Mouse (Mus musculus): ENCODE measurements around the gene Tmem131l. TPM values are rescaled to one million over a fixed set of nuclear protein-coding genes. Genes with fewer than 3 reads are reported as not detected.

Tmem131l gene
- polyA plus RNA-seq, 1 experiment from 2014 or later, result 74.9 TPM

GRCm38 (mm10) chr3:84041739-84042138 is 1.8 kb upstream of the Tmem131l start:
- Histone ChIP-seq H3K9ac (no peak overlapping the region), H3K27ac (no peak overlapping the region), H3K27me3 (no peaks in the 10 kb centered on the region), H3K4me1 (peaks cover 15% of the 10 kb centered on the region), H3K36me3 (0 out of 2 replicates have a peak, but pooled peaks cover 2% of the 10 kb centered on the region), H3K4me2 (replicated peaks) (no peak overlapping the region), H3K9me3 (no peaks in the 10 kb centered on the region), H3K4me3 (no peak overlapping the region)
- no peak for ATAC-seq (ENCODE audit: insufficient number of reproducible peaks, insufficient read depth, low FRiP score, low TSS enrichment)
- 86% methylated on average over 8 of the region's 8 CpGs for WGBS

- H3K4me3 ChIP-seq, result peak overlapping the region; percentile 93
- peak overlapping the region; percentile 86 for H3K4me2 ChIP-seq (replicated peaks)
- H3K4me1 ChIP-seq, result peaks cover 15% of the 10 kb centered on the region
- 4% methylated on average over 23 of the region's 23 CpGs for WGBS
- 0 out of 2 replicates have a peak, but pooled peaks cover 4% of the 10 kb centered on the region for H3K36me3 ChIP-seq
- peak overlapping the region; percentile 94 for H3K27ac ChIP-seq
- no peaks in the 10 kb centered on the region for H3K9me3 ChIP-seq
- peak; percentile 62 for ATAC-seq (ENCODE audit: insufficient number of reproducible peaks, insufficient read depth, low FRiP score, low TSS enrichment)
- H3K27me3 ChIP-seq, result no peaks in the 10 kb centered on the region
- H3K9ac ChIP-seq, result peak overlapping the region; percentile 94
Observed at GRCm38 (mm10) chr3:84040476-84041082, 604 bp upstream of the Tmem131l start.

GRCm38 (mm10) chr3:84038981-84039645 is 862 bp downstream of the Tmem131l start:
- WGBS, result under 1% methylated on average over 42 of the region's 42 CpGs

GRCm38 (mm10) chr3:84038126-84038525 is 1.8 kb downstream of the Tmem131l start:
- no peaks in the 10 kb centered on the region for H3K27me3 ChIP-seq
- ATAC-seq (ENCODE audit: insufficient number of reproducible peaks, insufficient read depth, low FRiP score, low TSS enrichment), result no peak
- H3K36me3 ChIP-seq, result 0 out of 2 replicates have a peak, but pooled peaks cover 12% of the 10 kb centered on the region
- 37% methylated on average over 1 of the region's 1 CpGs for WGBS
- H3K4me3 ChIP-seq, result peak overlapping the region; percentile 93
- peak overlapping the region; percentile 94; the same call in 1 of the 2 replicates for H3K9ac ChIP-seq
- H3K9me3 ChIP-seq, result no peaks in the 10 kb centered on the region
- H3K4me2 ChIP-seq (replicated peaks), result peak overlapping the region; percentile 86
- no peak overlapping the region for H3K27ac ChIP-seq
- peaks cover 31% of the 10 kb centered on the region for H3K4me1 ChIP-seq

More at GRCm38 (mm10) chr3:84038981-84039645, 862 bp downstream of the Tmem131l start:
- Histone ChIP-seq H3K9ac (peak overlapping the region; percentile 94), H3K4me2 (replicated peaks) (peak overlapping the region; percentile 86), H3K27ac (peak overlapping the region; percentile 94), H3K36me3 (0 out of 2 replicates have a peak, but pooled peaks cover 4% of the 10 kb centered on the region), H3K9me3 (no peaks in the 10 kb centered on the region), H3K27me3 (no peaks in the 10 kb centered on the region), H3K4me3 (peak overlapping the region; percentile 93), H3K4me1 (peaks cover 22% of the 10 kb centered on the region)
- peak; percentile 29; the same call in 1 of the 2 replicates for ATAC-seq (ENCODE audit: insufficient number of reproducible peaks, insufficient read depth, low FRiP score, low TSS enrichment)

- no peak for ATAC-seq (ENCODE audit: insufficient number of reproducible peaks, insufficient read depth, low FRiP score, low TSS enrichment)
- 88% methylated on average over 3 of the region's 3 CpGs for WGBS
- 0 out of 2 replicates have a peak, but pooled peaks cover 13% of the 10 kb centered on the region for H3K36me3 ChIP-seq
- H3K27me3 ChIP-seq, result no peaks in the 10 kb centered on the region
- peaks cover 32% of the 10 kb centered on the region for H3K4me1 ChIP-seq
- no peaks in the 10 kb centered on the region for H3K9me3 ChIP-seq
- H3K4me3 ChIP-seq, result 0 out of 2 replicates have a peak overlapping the region, but pooled peaks have one; percentile 93
- H3K9ac ChIP-seq, result no peak overlapping the region
- peak overlapping the region; percentile 86 for H3K4me2 ChIP-seq (replicated peaks)
- no peak overlapping the region for H3K27ac ChIP-seq
Observed at GRCm38 (mm10) chr3:84037536-84037935, 2.4 kb downstream of the Tmem131l start.

GRCm38 (mm10) chr3:84036866-84037265 is 3.1 kb downstream of the Tmem131l start:
- no peaks in the 10 kb centered on the region for H3K27me3 ChIP-seq
- no peak for ATAC-seq (ENCODE audit: insufficient number of reproducible peaks, insufficient read depth, low FRiP score, low TSS enrichment)
- no peak overlapping the region for H3K4me3 ChIP-seq
- 0 out of 2 replicates have a peak, but pooled peaks cover 13% of the 10 kb centered on the region for H3K36me3 ChIP-seq
- H3K27ac ChIP-seq, result no peak overlapping the region
- H3K9me3 ChIP-seq, result no peaks in the 10 kb centered on the region
- H3K4me1 ChIP-seq, result peaks cover 32% of the 10 kb centered on the region
- no peak overlapping the region for H3K4me2 ChIP-seq (replicated peaks)
- 93% methylated on average over 4 of the region's 4 CpGs for WGBS
- no peak overlapping the region for H3K9ac ChIP-seq

GRCm38 (mm10) chr3:84035728-84036364 is 4.1 kb downstream of the Tmem131l start:
- 90% methylated on average over 6 of the region's 6 CpGs for whole genome bisulfite sequencing
- Histone ChIP-seq H3K4me3 (no peak overlapping the region), H3K27ac (no peak overlapping the region), H3K4me2 (replicated peaks) (no peak overlapping the region), H3K4me1 (peaks cover 32% of the 10 kb centered on the region), H3K9ac (no peak overlapping the region), H3K27me3 (no peaks in the 10 kb centered on the region), H3K9me3 (no peaks in the 10 kb centered on the region), H3K36me3 (peaks cover 21% of the 10 kb centered on the region)
- no peak for ATAC-seq (ENCODE audit: insufficient number of reproducible peaks, insufficient read depth, low FRiP score, low TSS enrichment)

GRCm38 (mm10) chr3:84034115-84034780 is 5.7 kb downstream of the Tmem131l start:
- H3K27me3 ChIP-seq, result no peaks in the 10 kb centered on the region
- peaks cover 32% of the 10 kb centered on the region for H3K4me1 ChIP-seq
- H3K4me3 ChIP-seq, result no peak overlapping the region
- peaks cover 34% of the 10 kb centered on the region for H3K36me3 ChIP-seq
- H3K4me2 ChIP-seq (replicated peaks), result no peak overlapping the region
- no peak overlapping the region for H3K27ac ChIP-seq
- H3K9ac ChIP-seq, result no peak overlapping the region
- WGBS, result 79% methylated on average over 5 of the region's 5 CpGs
- H3K9me3 ChIP-seq, result no peaks in the 10 kb centered on the region
- ATAC-seq (ENCODE audit: insufficient number of reproducible peaks, insufficient read depth, low FRiP score, low TSS enrichment), result no peak

GRCm38 (mm10) chr3:84032933-84033730 is 6.8 kb downstream of the Tmem131l start:
- Histone ChIP-seq H3K27me3 (no peaks in the 10 kb centered on the region), H3K9me3 (no peaks in the 10 kb centered on the region), H3K4me3 (no peak overlapping the region), H3K36me3 (peaks cover 38% of the 10 kb centered on the region), H3K4me1 (peaks cover 25% of the 10 kb centered on the region), H3K9ac (no peak overlapping the region), H3K27ac (no peak overlapping the region), H3K4me2 (replicated peaks) (no peak overlapping the region)
- WGBS, result 69% methylated on average over 10 of the region's 10 CpGs
- ATAC-seq (ENCODE audit: insufficient number of reproducible peaks, insufficient read depth, low FRiP score, low TSS enrichment), result no peak

- Histone ChIP-seq H3K9ac (no peak overlapping the region), H3K9me3 (no peaks in the 10 kb centered on the region), H3K27ac (no peak overlapping the region), H3K4me2 (replicated peaks) (no peak overlapping the region), H3K4me1 (peaks cover 23% of the 10 kb centered on the region), H3K27me3 (no peaks in the 10 kb centered on the region), H3K4me3 (no peak overlapping the region), H3K36me3 (peaks cover 38% of the 10 kb centered on the region)
- WGBS, result 86% methylated on average over 5 of the region's 5 CpGs
- ATAC-seq (ENCODE audit: insufficient number of reproducible peaks, insufficient read depth, low FRiP score, low TSS enrichment), result no peak
Observed at GRCm38 (mm10) chr3:84032419-84032818, 7.6 kb downstream of the Tmem131l start.

- 89% methylated on average over 3 of the region's 3 CpGs for WGBS
- ATAC-seq (ENCODE audit: insufficient number of reproducible peaks, insufficient read depth, low FRiP score, low TSS enrichment), result no peak
- H3K36me3 ChIP-seq, result peaks cover 38% of the 10 kb centered on the region
Observed at GRCm38 (mm10) chr3:84031216-84031615, 8.8 kb downstream of the Tmem131l start.

More at GRCm38 (mm10) chr3:84031216-84031615, 8.8 kb downstream of the Tmem131l start:
- no peak overlapping the region for H3K27ac ChIP-seq
- H3K4me2 ChIP-seq (replicated peaks), result no peak overlapping the region
- H3K4me1 ChIP-seq, result peaks cover 24% of the 10 kb centered on the region
- no peaks in the 10 kb centered on the region for H3K9me3 ChIP-seq
- no peaks in the 10 kb centered on the region for H3K27me3 ChIP-seq
- H3K9ac ChIP-seq, result no peak overlapping the region
- H3K4me3 ChIP-seq, result no peak overlapping the region
